Mouse (Mus musculus) MEL (cell line): ENCODE data around the gene Babam2.

Experiments
- CHD1 ChIP-seq: IDR thresholded peaks from 2 replicates; pipeline ENCODE4 v1.6.1; 2012; ENCODE audit warnings: low read depth, mild to moderate bottlenecking, inconsistent platforms, low read length, improper control_type of control experiment
- CTCF ChIP-seq, 3 experiments: IDR thresholded peaks in 2 of 3; conservative IDR thresholded peaks in 1 of 3; 2 replicates each; pipeline ENCODE4 v1.5.1; 2011 to 2012; ENCODE audit warnings: low read length in 3 of 3, low read depth in 2 of 3, mild to moderate bottlenecking in 2 of 3, improper control_type of control experiment in 1 of 3, inconsistent platforms in 1 of 3, mixed read lengths in 1 of 3, moderate library complexity in 1 of 3; ENCODE audit not compliant: control insufficient read depth in 1 of 3, insufficient read depth in 1 of 3, poor library complexity in 1 of 3, severe bottlenecking in 1 of 3
- ELF1 ChIP-seq: IDR thresholded peaks from 2 replicates; pipeline ENCODE4 v1.6.1; 2014; ENCODE audit warnings: low read depth, mild to moderate bottlenecking, inconsistent platforms, low read length, improper control_type of control experiment, moderate library complexity
- EP300 ChIP-seq, 2 experiments: IDR thresholded peaks; 2 replicates each; pipeline ENCODE4 v1.6.1; 2011; ENCODE audit warnings: improper control_type of control experiment in 2 of 2, low read length in 2 of 2, low read depth in 1 of 2, mild to moderate bottlenecking in 1 of 2
- GATA1 ChIP-seq: IDR thresholded peaks from 2 replicates; pipeline ENCODE4 v1.6.1; 2011; ENCODE audit warnings: low read depth, low read length, improper control_type of control experiment
- HCFC1 ChIP-seq: IDR thresholded peaks from 2 replicates; pipeline ENCODE4 v1.6.1; 2012; ENCODE audit warnings: low read depth, mild to moderate bottlenecking, inconsistent platforms, low read length, improper control_type of control experiment, moderate library complexity
- KAT2A ChIP-seq: conservative IDR thresholded peaks from 2 replicates; pipeline ENCODE4 v1.6.1; 2012; ENCODE audit warnings: low read depth, low read length, improper control_type of control experiment, inconsistent platforms
- MAX ChIP-seq: IDR thresholded peaks from 2 replicates; pipeline ENCODE4 v1.6.1; 2011; ENCODE audit warnings: low read length, improper control_type of control experiment
- MAZ ChIP-seq: IDR thresholded peaks from 2 replicates; pipeline ENCODE4 v1.6.1; 2012; ENCODE audit warnings: low read depth, mild to moderate bottlenecking, inconsistent platforms, low read length, improper control_type of control experiment
- POLR2A ChIP-seq, 2 experiments: IDR thresholded peaks; 2 replicates each; pipeline ENCODE4 v1.6.1; 2011 to 2012; ENCODE audit warnings: low read length in 2 of 2, mild to moderate bottlenecking in 2 of 2, control low read depth in 1 of 2, improper control_type of control experiment in 1 of 2, low read depth in 1 of 2, moderate library complexity in 1 of 2; ENCODE audit not compliant: control insufficient read depth in 1 of 2, insufficient read depth in 1 of 2, poor library complexity in 1 of 2
- TAL1 ChIP-seq: IDR thresholded peaks from 2 replicates; pipeline ENCODE4 v1.6.1; 2012; ENCODE audit warnings: mild to moderate bottlenecking, inconsistent platforms, low read length, moderate library complexity, mixed read lengths
- TCF12 ChIP-seq: IDR thresholded peaks from 2 replicates; pipeline ENCODE4 v1.6.1; 2014; ENCODE audit warnings: low read depth, mild to moderate bottlenecking, inconsistent platforms, low read length, improper control_type of control experiment, moderate library complexity
- USF2 ChIP-seq, 2 experiments: IDR thresholded peaks; 2 replicates each; pipeline ENCODE4 v1.6.1; 2011 to 2012; ENCODE audit warnings: improper control_type of control experiment in 2 of 2, low read length in 2 of 2, borderline replicate concordance in 1 of 2, inconsistent platforms in 1 of 2, low read depth in 1 of 2, mild to moderate bottlenecking in 1 of 2; ENCODE audit not compliant: insufficient read depth in 1 of 2
- ZNF384 ChIP-seq: IDR thresholded peaks from 2 replicates; pipeline ENCODE4 v1.6.1; 2012; ENCODE audit warnings: low read depth, mild to moderate bottlenecking, inconsistent platforms, low read length, improper control_type of control experiment

DNA sequence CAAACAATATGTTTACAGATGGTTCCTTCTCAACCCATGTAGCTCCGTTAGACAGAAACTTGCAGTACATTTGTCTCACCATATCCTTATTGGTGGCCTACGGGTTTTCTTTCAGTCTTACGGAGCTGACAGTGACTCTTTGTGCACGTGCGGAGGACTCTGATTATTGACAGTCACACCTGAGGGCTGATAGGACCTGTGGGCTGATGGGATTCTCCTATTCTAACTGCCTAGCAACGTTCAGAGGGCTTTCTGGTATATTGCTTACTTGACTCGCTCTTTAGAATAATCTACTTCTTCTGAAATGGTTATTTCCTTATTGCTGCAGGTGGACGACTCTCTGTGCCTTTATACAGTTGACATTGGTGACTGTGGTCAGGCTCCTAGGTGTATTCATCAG lies 243.4 kb downstream of the Babam2 start:
- TF ChIP-seq ZNF384: no peak
- no peak for TF ChIP-seq HCFC1
- no peak for TF ChIP-seq CHD1
- TF ChIP-seq USF2 (IDR thresholded peaks at IDR 0.05; ENCODE audit: borderline replicate concordance in 1 of 2, insufficient read depth in 1 of 2, low read depth in 1 of 2, low read length in 2 of 2): no peak
- TF ChIP-seq MAZ: no peak
- no peak for TF ChIP-seq CTCF (IDR thresholded peaks at IDR 0.05 in 2 of 3, conservative IDR thresholded peaks at IDR 0.05 in 1 of 3; ENCODE audit: control insufficient read depth in 1 of 3, insufficient read depth in 1 of 3, low read depth in 2 of 3, low read length in 3 of 3, poor library complexity in 1 of 3, severe bottlenecking in 1 of 3)
- TF ChIP-seq KAT2A: no peak
- TF ChIP-seq MAX: no peak
- TF ChIP-seq POLR2A (IDR thresholded peaks at IDR 0.05; ENCODE audit: control insufficient read depth in 1 of 2, insufficient read depth in 1 of 2, low read depth in 1 of 2, low read length in 2 of 2, poor library complexity in 1 of 2): no peak
- no peak for TF ChIP-seq EP300 (IDR thresholded peaks at IDR 0.05; ENCODE audit: low read depth in 1 of 2, low read length in 2 of 2)
- TF ChIP-seq ELF1: no peak
- no peak for TF ChIP-seq TAL1
- no peak for TF ChIP-seq GATA1
- no peak for TF ChIP-seq TCF12
